ENCODE assay signal across 18 mouse cellular contexts in genomic region chr11:69516661-69517060, GRCm38 (mm10). TPM values are rescaled to one million over a fixed set of nuclear protein-coding genes. Genes with fewer than 3 reads are reported as not detected.
A peak's percentile ranks its signal among the peaks of the same experiment; 100 is the strongest.
DNase-seq lines count a peak whose midpoint lies in the region; ATAC-seq and TF ChIP-seq lines count a peak whose summit lies in the region.
"Had no signal": no experiment of that assay in that cellular context is flagged by ENCODE, and none has a peak within 500 bp of the region (broad histone marks: within the 10 kb centered on the region; RNA-seq: fewer than 3 reads in every experiment).

No protein-coding gene starts in this region.

- TF ChIP-seq EP300 in MEL (IDR thresholded peaks at IDR 0.05; ENCODE audit: low read depth in 1 of 2, low read length in 2 of 2): no peak
- TF ChIP-seq EP300 in stomach, postnatal 0 days (optimal IDR thresholded peaks at IDR 0.05): no peak

- intact Hi-C loops in left cerebral cortex, postnatal 25 days (cut with DNase I): no loop called here

- H3K36me3 ChIP-seq in limb, embryonic 13.5 days: no peaks in the 10 kb centered on the region
- H3K36me3 ChIP-seq in limb, embryonic 10.5 days: no peaks in the 10 kb centered on the region
- peaks cover 0 to 1% of the 10 kb centered on the region in 2 experiments; a peak in 1 of 4 replicates for H3K36me3 ChIP-seq in MEL (ENCODE audit: control insufficient read depth in 1 of 2, insufficient read depth in 2 of 2, low read length in 2 of 2)
- H3K36me3 ChIP-seq in stomach, postnatal 0 days (ENCODE audit: control insufficient read depth, insufficient read depth, low read length): no peaks in the 10 kb centered on the region
- H3K36me3 ChIP-seq: heart, embryonic 12.5 days; stomach, embryonic 15.5 days had no signal

- no peak for TF ChIP-seq CTCF in MEL (IDR thresholded peaks at IDR 0.05 in 2 of 3, conservative IDR thresholded peaks at IDR 0.05 in 1 of 3; ENCODE audit: control insufficient read depth in 1 of 3, insufficient read depth in 1 of 3, low read depth in 2 of 3, low read length in 3 of 3, poor library complexity in 1 of 3, severe bottlenecking in 1 of 3)
- TF ChIP-seq CTCF in bone marrow, adult 2 months (IDR thresholded peaks at IDR 0.05; ENCODE audit: control insufficient read depth, insufficient read depth, low read length): no peak
- no peak for TF ChIP-seq CTCF in stomach, postnatal 0 days (IDR thresholded peaks at IDR 0.05; ENCODE audit: low read depth)

- peak in 1 of 2 experiments; percentile 50; a peak in 2 of 4 replicates for TF ChIP-seq POLR2A in MEL (IDR thresholded peaks at IDR 0.05; ENCODE audit: control insufficient read depth in 1 of 2, insufficient read depth in 1 of 2, low read depth in 1 of 2, low read length in 2 of 2, poor library complexity in 1 of 2)
- no peak for TF ChIP-seq POLR2A in bone marrow, adult 2 months (IDR thresholded peaks at IDR 0.05; ENCODE audit: borderline replicate concordance, control insufficient read depth, low read depth, low read length)

- DNase-seq in limb, embryonic 10.5 days (ENCODE audit: low spot score): no peak
- peak; percentile 72 for DNase-seq in MEL (ENCODE audit: low read depth, low spot score)
- no peak for DNase-seq in stomach, postnatal 0 days (ENCODE audit: low spot score)
- no peak for DNase-seq in left cerebral cortex, postnatal 25 days (ENCODE audit: low spot score in 2 of 2)
- DNase-seq: cerebellum, postnatal 25 days; gastrocnemius, postnatal 36 days; heart, postnatal 36 days; kidney, adult 18-20 months; kidney, postnatal 10 days; liver, postnatal 0 days; spleen, adult 18-20 months had no signal

- no peaks in the 10 kb centered on the region for H3K79me2 ChIP-seq in MEL (ENCODE audit: control insufficient read depth, insufficient read depth, low read length, poor library complexity)

- no peak for TF ChIP-seq RAD21 in MEL (IDR thresholded peaks at IDR 0.05; ENCODE audit: low read depth, low read length)

- H3K4me1 ChIP-seq in limb, embryonic 13.5 days: peaks cover 23% of the 10 kb centered on the region
- peaks cover 20% of the 10 kb centered on the region for H3K4me1 ChIP-seq in limb, embryonic 10.5 days
- peaks cover 6 to 21% of the 10 kb centered on the region in 2 experiments; a peak in 3 of 4 replicates for H3K4me1 ChIP-seq in MEL (ENCODE audit: control insufficient read depth in 1 of 2, insufficient read depth in 2 of 2, low read length in 2 of 2)
- H3K4me1 ChIP-seq in bone marrow, adult 2 months (ENCODE audit: control insufficient read depth, insufficient read depth, low read length): peaks cover 2% of the 10 kb centered on the region
- no peaks in the 10 kb centered on the region for H3K4me1 ChIP-seq in stomach, postnatal 0 days (replicated peaks; ENCODE audit: control insufficient read depth, insufficient read depth)
- H3K4me1 ChIP-seq: stomach, embryonic 15.5 days had no signal

- H3K4me3 ChIP-seq in limb, embryonic 13.5 days: no peak overlapping the region
- H3K4me3 ChIP-seq in limb, embryonic 10.5 days: no peak overlapping the region
- H3K4me3 ChIP-seq in MEL (ENCODE audit: control insufficient read depth in 1 of 2, insufficient read depth in 1 of 2, low read depth in 2 of 2, low read length in 2 of 2): peak overlapping the region; percentile 24 to 28
- H3K4me3 ChIP-seq in bone marrow, adult 2 months (replicated peaks; ENCODE audit: control insufficient read depth, low read depth, low read length): no peak overlapping the region
- H3K4me3 ChIP-seq in stomach, postnatal 0 days (ENCODE audit: low read depth, low read length): no peak overlapping the region
- H3K4me3 ChIP-seq: heart, embryonic 12.5 days; layer of hippocampus, adult 2 months; stomach, embryonic 15.5 days had no signal

- peak overlapping the region; percentile 0; the same call in 1 of the 2 replicates for H3K27ac ChIP-seq in limb, embryonic 13.5 days
- H3K27ac ChIP-seq in limb, embryonic 10.5 days: no peak overlapping the region
- peak overlapping the region; percentile 1; the same call in 1 of the 2 replicates for H3K27ac ChIP-seq in MEL (ENCODE audit: control insufficient read depth, low read depth, low read length)
- peak overlapping the region; percentile 78 for H3K27ac ChIP-seq in bone marrow, adult 2 months (ENCODE audit: control insufficient read depth, insufficient read depth, low read depth, low read length, poor library complexity)
- no peak overlapping the region for H3K27ac ChIP-seq in stomach, postnatal 0 days (replicated peaks)
- H3K27ac ChIP-seq: layer of hippocampus, adult 2 months; stomach, embryonic 15.5 days had no signal

- peak overlapping the region; percentile 15; the same call in 1 of the 2 replicates for H3K9ac ChIP-seq in limb, embryonic 13.5 days
- H3K9ac ChIP-seq in MEL (ENCODE audit: control insufficient read depth, low read depth, low read length, poor library complexity, severe bottlenecking): peak overlapping the region; percentile 46
- H3K9ac ChIP-seq in stomach, postnatal 0 days (ENCODE audit: low read length): no peak overlapping the region
- H3K9ac ChIP-seq: liver, postnatal 0 days; stomach, embryonic 15.5 days had no signal

- H3K27me3 ChIP-seq in limb, embryonic 13.5 days: no peaks in the 10 kb centered on the region
- H3K27me3 ChIP-seq in limb, embryonic 10.5 days (ENCODE audit: low read depth, poor library complexity, severe bottlenecking): 0 out of 2 replicates have a peak, but pooled peaks cover 7% of the 10 kb centered on the region
- H3K27me3 ChIP-seq in MEL (ENCODE audit: control insufficient read depth in 1 of 2, insufficient read depth in 2 of 2, low read length in 2 of 2): no peaks in the 10 kb centered on the region; a peak in 2 of 4 replicates
- no peaks in the 10 kb centered on the region for H3K27me3 ChIP-seq in stomach, postnatal 0 days (ENCODE audit: control insufficient read depth, insufficient read depth, low read length)
- H3K27me3 ChIP-seq: stomach, embryonic 15.5 days had no signal

- H3K9me3 ChIP-seq in limb, embryonic 13.5 days: no peaks in the 10 kb centered on the region
- no peaks in the 10 kb centered on the region for H3K9me3 ChIP-seq in limb, embryonic 10.5 days (replicated peaks)
- no peaks in the 10 kb centered on the region for H3K9me3 ChIP-seq in MEL (replicated peaks; ENCODE audit: insufficient read depth, low read length)
- no peaks in the 10 kb centered on the region for H3K9me3 ChIP-seq in stomach, postnatal 0 days (ENCODE audit: control insufficient read depth, low read length)
- H3K9me3 ChIP-seq: heart, embryonic 12.5 days; stomach, embryonic 15.5 days had no signal

- ATAC-seq in limb, embryonic 13.5 days (ENCODE audit: low FRiP score, low read depth): no peak
- ATAC-seq in megakaryocyte, adult 5-6 weeks (ENCODE audit: poor library complexity, severe bottlenecking): peak; percentile 50; the same call in 1 of the 2 replicates
- no peak for ATAC-seq in stomach, postnatal 0 days (ENCODE audit: low FRiP score, low TSS enrichment)
- ATAC-seq: liver, postnatal 0 days had no signal

- 55% methylated on average over 3 of the region's 3 CpGs for WGBS in limb, embryonic 13.5 days
- 74% methylated on average over 3 of the region's 3 CpGs for WGBS in limb, embryonic 10.5 days
- WGBS in bone marrow, adult 2 months: 49% methylated on average over 3 of the region's 3 CpGs
- 45% methylated on average over 3 of the region's 3 CpGs for WGBS in stomach, postnatal 0 days

- peak overlapping the region; percentile 21; the same call in 1 of the 2 replicates for H3K4me2 ChIP-seq in limb, embryonic 13.5 days (replicated peaks)
- no peak overlapping the region for H3K4me2 ChIP-seq in stomach, postnatal 0 days (replicated peaks; ENCODE audit: low read depth)
- H3K4me2 ChIP-seq: heart, embryonic 12.5 days; stomach, embryonic 15.5 days had no signal

TF ChIP-seq in MEL, 35 proteins besides CTCF, POLR2A, EP300 and RAD21:
- no peak for TF ChIP-seq TCF12 (IDR thresholded peaks at IDR 0.05; ENCODE audit: low read depth, low read length)
- peak; percentile 50; the same call in 1 of the 2 replicates for TF ChIP-seq MYC (IDR thresholded peaks at IDR 0.05; ENCODE audit: low read depth, low read length)
- peak; percentile 65 for TF ChIP-seq ZNF384 (IDR thresholded peaks at IDR 0.05; ENCODE audit: low read depth, low read length)
- TF ChIP-seq KAT2A (conservative IDR thresholded peaks at IDR 0.05; ENCODE audit: low read depth, low read length): no peak
- no peak for TF ChIP-seq ELF1 (IDR thresholded peaks at IDR 0.05; ENCODE audit: low read depth, low read length)
- TF ChIP-seq BHLHE40 (IDR thresholded peaks at IDR 0.05; ENCODE audit: borderline replicate concordance, low read depth, low read length): no peak

RNA-seq across cellular contexts. Expression of gene Dnah2, which starts 32.2 kb away (rescaled TPM):
- 2.2 and 2.4 TPM in 2 replicates for polyA plus RNA-seq in limb, embryonic 13.5 days (2015; fragmentation: Nextera tagmentation; extraction: Ambion mirVana)
- 1.0 and 1.3 TPM in 2 replicates for polyA plus RNA-seq in limb, embryonic 10.5 days (2016; fragmentation: Nextera tagmentation; extraction: Ambion mirVana)
- under 0.01 and 0.04 TPM in 2 replicates for total RNA-seq in MEL (2012; rRNA removed)
- polyA plus RNA-seq in MEL (2012; ENCODE audit: insufficient read depth in 1 of 2, insufficient read length in 2 of 2, low read depth in 1 of 2, low replicate concordance in 2 of 2, missing spikeins in 1 of 2): under 1 TPM in 1 of 2 experiments, not detected in 1; 0.07 TPM
- polyA plus RNA-seq in bone marrow, adult 2 months (2011; ENCODE audit: insufficient read depth, insufficient read length, low replicate concordance, missing spikeins): 0.90 and 1.4 TPM in 2 replicates
- total RNA-seq in megakaryocyte, adult 5-6 weeks (2015): 0.54 and 1.8 TPM in 2 replicates
- total RNA-seq in megakaryocyte, adult 5-6 weeks (2017): 2.1 and 8.0 TPM in 2 replicates
- 0.38 and 0.39 TPM in 2 replicates for polyA plus RNA-seq in stomach, postnatal 0 days (2015; fragmentation: Nextera tagmentation; extraction: Ambion mirVana)
- total RNA-seq in left cerebral cortex, postnatal 25 days (2021): 1 to 10 TPM; 3.0 to 3.6 TPM
- total RNA-seq: megakaryocyte-erythroid progenitor cell, adult 5-6 weeks had no signal

RNA-seq across cellular contexts. Expression of gene Efnb3, which starts 43.3 kb away (rescaled TPM):
- 45.8 and 47.6 TPM in 2 replicates for polyA plus RNA-seq in limb, embryonic 13.5 days (2015; fragmentation: Nextera tagmentation; extraction: Ambion mirVana)
- 44.2 and 55.2 TPM in 2 replicates for polyA plus RNA-seq in limb, embryonic 10.5 days (2016; fragmentation: Nextera tagmentation; extraction: Ambion mirVana)
- total RNA-seq in MEL (2012; rRNA removed): 0.20 and 0.23 TPM in 2 replicates
- polyA plus RNA-seq in MEL (2012; ENCODE audit: insufficient read depth in 1 of 2, insufficient read length in 2 of 2, low read depth in 1 of 2, low replicate concordance in 2 of 2, missing spikeins in 1 of 2): under 1 TPM in 1 of 2 experiments, not detected in 1; 0.72 TPM
- 1.9 and 2.2 TPM in 2 replicates for polyA plus RNA-seq in bone marrow, adult 2 months (2011; ENCODE audit: insufficient read depth, insufficient read length, low replicate concordance, missing spikeins)
- 0.11 TPM in 1 of 2 replicates, not detected in the other for total RNA-seq in megakaryocyte, adult 5-6 weeks (2015)
- 0.45 TPM in 1 of 2 replicates, not detected in the other for total RNA-seq in megakaryocyte, adult 5-6 weeks (2017)
- 3.9 and 4.4 TPM in 2 replicates for polyA plus RNA-seq in stomach, postnatal 0 days (2015; fragmentation: Nextera tagmentation; extraction: Ambion mirVana)
- 10 to 100 TPM; 57.5 to 60.4 TPM for total RNA-seq in left cerebral cortex, postnatal 25 days (2021)

Comparison
In these comparisons a context has a peak if more than half of its experiments do, and no peak if none do; other contexts are left out.
1. H3K27ac ChIP-seq: peak in limb, embryonic 13.5 days (single experiment), MEL (single experiment) and bone marrow, adult 2 months (single experiment); none in limb, embryonic 10.5 days (single experiment) and stomach, postnatal 0 days (single experiment).
2. H3K4me3 ChIP-seq: peak in MEL (2 of 2); none in limb, embryonic 13.5 days (single experiment), limb, embryonic 10.5 days (single experiment), bone marrow, adult 2 months (single experiment) and stomach, postnatal 0 days (single experiment).